Mouse (Mus musculus) ES-E14 (cell line): ENCODE measurements around the gene Sh3d19.

ENCODE experiments used
- ZC3H11A ChIP-seq: IDR thresholded peaks from 2 replicates; pipeline ENCODE4 v1.6.1; 2012; ENCODE audit warnings: low read depth, mild to moderate bottlenecking, inconsistent platforms, low read length, borderline replicate concordance
- ZNF384 ChIP-seq: IDR thresholded peaks from 2 replicates; pipeline ENCODE4 v1.6.1; 2012; ENCODE audit warnings: low read depth, low read length, inconsistent platforms

GRCm38 (mm10) chr3:86028658-86029375 lies 57.9 kb downstream of the Sh3d19 start:
- TF ChIP-seq ZNF384 (no peak), ZC3H11A (no peak)
